Mouse (Mus musculus): ENCODE data around the gene Psmd9.

DNA sequence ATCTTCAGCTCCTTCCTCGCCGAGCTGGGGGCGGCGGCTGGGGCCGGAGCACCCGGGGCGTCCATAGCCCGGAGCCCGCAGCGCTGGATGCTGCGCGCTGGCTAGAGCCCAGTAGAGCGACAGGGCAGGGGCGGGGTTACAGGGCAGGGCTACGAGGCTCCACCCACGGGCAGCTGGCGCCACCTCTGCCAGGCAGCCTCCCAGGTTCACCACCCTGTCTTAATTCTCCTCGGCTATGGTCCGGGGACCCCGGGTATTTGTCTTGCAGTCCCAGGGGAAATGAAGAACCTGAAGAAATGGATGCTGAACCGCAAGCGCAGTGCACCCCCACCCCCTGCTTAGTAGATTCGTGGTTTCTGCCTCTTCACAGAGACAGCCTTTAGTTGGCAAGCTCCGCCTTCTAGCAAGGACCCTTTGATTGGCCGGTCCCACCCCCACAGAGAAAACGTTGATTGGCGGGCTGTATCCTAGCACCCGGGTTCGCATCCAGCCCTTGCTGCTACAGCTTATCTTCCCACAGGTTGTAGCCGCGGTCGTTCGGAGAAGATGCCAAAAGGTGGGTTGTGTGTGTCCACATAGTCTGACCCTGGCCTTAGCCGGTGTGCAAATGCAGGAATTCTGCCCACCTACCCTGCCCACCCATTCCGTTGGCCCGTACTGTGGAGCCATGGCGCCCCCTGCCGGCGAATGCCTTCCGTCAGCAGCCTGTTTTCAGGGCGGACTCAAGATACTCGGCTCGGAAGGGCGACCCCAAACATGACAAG, 36.7 kb upstream of the Psmd9 start, which contains the start of gene Rhof:
- TF ChIP-seq ZC3H11A (IDR thresholded peaks at IDR 0.05; ENCODE audit: borderline replicate concordance, low read depth, low read length) (no peak), HCFC1 (IDR thresholded peaks at IDR 0.05; ENCODE audit: borderline replicate concordance, insufficient read depth, low read length) (peak; percentile 52; the same call in 1 of the 2 replicates), MAFK (IDR thresholded peaks at IDR 0.05; ENCODE audit: insufficient read depth, low read depth, low read length) (no peak), ZNF384 (IDR thresholded peaks at IDR 0.05; ENCODE audit: low read depth, low read length) (no peak), CHD2 (IDR thresholded peaks at IDR 0.05; ENCODE audit: low read depth, low read length) (no peak; the same call in 1 of the 2 replicates)
